Mouse (Mus musculus) thymus, postnatal 0 days (tissue): Measurements from ENCODE around the gene Micu1. TPM values are rescaled to one million over a fixed set of nuclear protein-coding genes. Genes with fewer than 3 reads are reported as not detected.

ENCODE experiments used
- DNase-seq: peaks from one replicate; pipeline ENCODE4 v3.0.0-alpha.2; 2015; ENCODE audit warnings: low spot score
- polyA plus RNA-seq: library from polyadenylated mRNA; unstranded; fragments of >200 nt; fragmentation: Nextera tagmentation; extraction: Ambion mirVana; gene quantifications from 2 replicates; pipeline ENCODE4 v1.2.1, GENCODE M21; 2015

The Micu1 gene
- polyA plus RNA-seq, 1 experiment from 2014 or later: 56.0 TPM

GRCm38 (mm10) chr10:59808677-59809076 is 106.4 kb downstream of the Micu1 start:
- DNase-seq: no peak

- DNase-seq: no peak
Observed at GRCm38 (mm10) chr10:59809991-59810574, 107.8 kb downstream of the Micu1 start.

GRCm38 (mm10) chr10:59812939-59813338 is 110.7 kb downstream of the Micu1 start:
- peak; percentile 54 for DNase-seq

GRCm38 (mm10) chr10:59813759-59814158 is 111.5 kb downstream of the Micu1 start:
- DNase-seq: no peak

GRCm38 (mm10) chr10:59814505-59815155 is 112.4 kb downstream of the Micu1 start:
- peak; percentile 55 for DNase-seq

GRCm38 (mm10) chr10:59816569-59816968 is 114.3 kb downstream of the Micu1 start:
- DNase-seq: no peak

GRCm38 (mm10) chr10:59817528-59817927 is 115.3 kb downstream of the Micu1 start:
- DNase-seq: peak; percentile 50

- no peak for DNase-seq
Observed at GRCm38 (mm10) chr10:59817991-59818390, 115.7 kb downstream of the Micu1 start.

GRCm38 (mm10) chr10:59819146-59819545 is 116.9 kb downstream of the Micu1 start:
- DNase-seq: no peak

- DNase-seq: no peak
Observed at GRCm38 (mm10) chr10:59820886-59821285, 118.6 kb downstream of the Micu1 start.

- DNase-seq: no peak
Observed at GRCm38 (mm10) chr10:59821334-59822066, 119.2 kb downstream of the Micu1 start.

- no peak for DNase-seq
Observed at GRCm38 (mm10) chr10:59822857-59823256, 120.6 kb downstream of the Micu1 start.

GRCm38 (mm10) chr10:59825137-59825812 is 123.0 kb downstream of the Micu1 start:
- DNase-seq: no peak

GRCm38 (mm10) chr10:59829886-59830285 is 127.6 kb downstream of the Micu1 start:
- no peak for DNase-seq

GRCm38 (mm10) chr10:59831950-59832349 is 129.7 kb downstream of the Micu1 start:
- DNase-seq: no peak

GRCm38 (mm10) chr10:59835301-59836155 is 133.3 kb downstream of the Micu1 start:
- no peak for DNase-seq

- no peak for DNase-seq
Observed at GRCm38 (mm10) chr10:59837490-59837889, 135.2 kb downstream of the Micu1 start.

GRCm38 (mm10) chr10:59841434-59841833 is 139.2 kb downstream of the Micu1 start:
- DNase-seq: no peak

GRCm38 (mm10) chr10:59843125-59843524 is 140.8 kb downstream of the Micu1 start:
- no peak for DNase-seq

- no peak for DNase-seq
Observed at GRCm38 (mm10) chr10:59844686-59845085, 142.4 kb downstream of the Micu1 start.

- DNase-seq: no peak
Observed at GRCm38 (mm10) chr10:59846416-59846815, 144.1 kb downstream of the Micu1 start.
